Mouse (Mus musculus): ENCODE results near the gene Dennd1a.

The Dennd1a gene

GRCm38 (mm10) chr2:37855226-37855625 is 432.0 kb downstream of the Dennd1a start:
- no peak for DNase-seq

GRCm38 (mm10) chr2:37853878-37854435 is 433.2 kb downstream of the Dennd1a start:
- DNase-seq = no peak

GRCm38 (mm10) chr2:37850626-37851025 is 436.6 kb downstream of the Dennd1a start:
- no peak for DNase-seq

- no peak for DNase-seq
These were observed 437.8 kb downstream of the Dennd1a start for GRCm38 (mm10) chr2:37849357-37849756.

GRCm38 (mm10) chr2:37842719-37843118 is 444.5 kb downstream of the Dennd1a start:
- no peak for DNase-seq

GRCm38 (mm10) chr2:37842151-37842569 is 445.0 kb downstream of the Dennd1a start:
- DNase-seq = no peak

- no peak for DNase-seq
These were observed 447.3 kb downstream of the Dennd1a start for GRCm38 (mm10) chr2:37839922-37840321.

- no peak for DNase-seq
These were observed 448.8 kb downstream of the Dennd1a start for GRCm38 (mm10) chr2:37838202-37838984.

- no peak for DNase-seq
These were observed 449.6 kb downstream of the Dennd1a start for GRCm38 (mm10) chr2:37837542-37837941.

GRCm38 (mm10) chr2:37836926-37837325 is 450.3 kb downstream of the Dennd1a start:
- DNase-seq = no peak

GRCm38 (mm10) chr2:37832253-37832652 is 454.9 kb downstream of the Dennd1a start:
- DNase-seq = no peak

- DNase-seq = no peak
These were observed 457.4 kb downstream of the Dennd1a start for GRCm38 (mm10) chr2:37829758-37830275.

GRCm38 (mm10) chr2:37823826-37824225 is 463.4 kb downstream of the Dennd1a start:
- no peak for DNase-seq

GRCm38 (mm10) chr2:37822122-37822521 is 465.1 kb downstream of the Dennd1a start:
- DNase-seq = no peak

GRCm38 (mm10) chr2:37819526-37820152 is 467.6 kb downstream of the Dennd1a start:
- DNase-seq = no peak

- no peak for DNase-seq
These were observed 468.2 kb downstream of the Dennd1a start for GRCm38 (mm10) chr2:37818761-37819525.

GRCm38 (mm10) chr2:37815676-37816075 is 471.5 kb downstream of the Dennd1a start:
- no peak for DNase-seq

- DNase-seq = no peak
These were observed 472.3 kb downstream of the Dennd1a start for GRCm38 (mm10) chr2:37814820-37815361.

- no peak for DNase-seq
These were observed 474.8 kb downstream of the Dennd1a start for GRCm38 (mm10) chr2:37812401-37812800.

- no peak for DNase-seq
These were observed 475.5 kb downstream of the Dennd1a start for GRCm38 (mm10) chr2:37811682-37812081.

GRCm38 (mm10) chr2:37802610-37803212 is 484.5 kb downstream of the Dennd1a start:
- DNase-seq = no peak

GRCm38 (mm10) chr2:37801687-37802086 is 485.5 kb downstream of the Dennd1a start:
- DNase-seq = no peak
